Mouse (Mus musculus): ENCODE measurements around the gene Synpo2l. TPM values are rescaled to one million over a fixed set of nuclear protein-coding genes. Genes with fewer than 3 reads are reported as not detected.
A peak's percentile ranks its signal among the peaks of the same experiment; 100 is the strongest.

Synpo2l gene
- polyA plus RNA-seq, 1 experiment: 0.63 TPM

DNA sequence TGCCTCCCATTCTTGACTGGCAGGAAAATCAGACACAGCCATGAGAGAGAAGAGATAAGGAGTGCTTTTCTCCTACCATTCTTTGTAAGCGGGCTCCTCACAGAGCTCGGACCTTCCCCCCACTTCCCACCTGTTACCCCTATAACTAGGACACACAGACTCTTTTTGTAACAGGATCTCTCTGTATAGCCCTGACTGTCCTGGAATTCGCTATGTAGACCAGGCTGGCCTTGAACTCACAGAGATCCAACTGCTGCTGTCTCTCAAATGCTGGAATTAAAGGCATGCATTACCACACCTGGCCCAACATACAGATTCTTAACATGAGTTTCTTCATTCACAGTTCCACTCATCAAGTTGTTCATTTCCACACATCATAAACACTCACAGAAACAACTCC is 5.4 kb downstream of the Synpo2l start:
- Histone ChIP-seq H3K4me3 (ENCODE audit: insufficient read depth, low read depth, low read length) (no peak overlapping the region), H3K4me1 (ENCODE audit: control insufficient read depth, insufficient read depth, insufficient read length, low read length) (no peaks in the 10 kb centered on the region; the same call in 1 of the 2 replicates), H3K27ac (replicated peaks; ENCODE audit: low read depth, low read length) (no peak overlapping the region)

DNA sequence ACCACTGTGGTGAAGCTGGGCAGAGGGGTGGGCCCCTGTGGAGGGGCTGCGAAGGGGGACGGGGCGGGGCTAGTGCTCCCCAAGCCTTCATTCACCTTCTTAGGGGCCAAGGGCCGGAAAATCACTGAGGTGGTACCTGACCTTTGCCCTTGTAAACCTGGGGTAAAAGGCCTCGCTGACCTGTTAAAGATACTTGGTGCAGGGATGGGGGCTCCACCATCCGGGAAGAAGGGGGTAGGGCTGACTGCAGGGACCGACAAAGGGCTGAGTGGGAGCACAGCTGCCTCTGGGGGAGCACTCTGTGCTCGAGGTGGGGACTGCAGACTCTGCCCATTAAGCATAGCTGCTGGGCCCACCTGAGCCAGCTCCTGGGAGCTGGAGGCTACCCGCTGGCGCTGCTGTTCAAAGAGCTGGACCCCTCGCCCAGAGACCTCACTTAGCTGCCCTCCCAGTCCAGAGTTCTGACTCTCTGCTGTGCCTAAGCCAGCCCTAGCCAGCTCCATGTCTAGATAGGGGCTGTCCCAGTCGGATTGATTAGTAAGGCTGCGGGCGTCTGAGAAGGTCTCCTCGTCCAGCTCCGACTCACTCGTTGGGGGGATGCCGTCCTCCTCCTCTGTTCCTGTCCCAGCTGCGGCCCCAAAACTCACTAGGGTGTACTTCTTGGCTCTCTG is 6.4 kb downstream of the Synpo2l start:
- H3K4me1 ChIP-seq (ENCODE audit: control insufficient read depth, insufficient read depth, insufficient read length, low read length): no peaks in the 10 kb centered on the region; the same call in 1 of the 2 replicates
- H3K4me3 ChIP-seq (ENCODE audit: insufficient read depth, low read depth, low read length): peak overlapping the region; percentile 74
- no peak overlapping the region for H3K27ac ChIP-seq (replicated peaks; ENCODE audit: low read depth, low read length)

DNA sequence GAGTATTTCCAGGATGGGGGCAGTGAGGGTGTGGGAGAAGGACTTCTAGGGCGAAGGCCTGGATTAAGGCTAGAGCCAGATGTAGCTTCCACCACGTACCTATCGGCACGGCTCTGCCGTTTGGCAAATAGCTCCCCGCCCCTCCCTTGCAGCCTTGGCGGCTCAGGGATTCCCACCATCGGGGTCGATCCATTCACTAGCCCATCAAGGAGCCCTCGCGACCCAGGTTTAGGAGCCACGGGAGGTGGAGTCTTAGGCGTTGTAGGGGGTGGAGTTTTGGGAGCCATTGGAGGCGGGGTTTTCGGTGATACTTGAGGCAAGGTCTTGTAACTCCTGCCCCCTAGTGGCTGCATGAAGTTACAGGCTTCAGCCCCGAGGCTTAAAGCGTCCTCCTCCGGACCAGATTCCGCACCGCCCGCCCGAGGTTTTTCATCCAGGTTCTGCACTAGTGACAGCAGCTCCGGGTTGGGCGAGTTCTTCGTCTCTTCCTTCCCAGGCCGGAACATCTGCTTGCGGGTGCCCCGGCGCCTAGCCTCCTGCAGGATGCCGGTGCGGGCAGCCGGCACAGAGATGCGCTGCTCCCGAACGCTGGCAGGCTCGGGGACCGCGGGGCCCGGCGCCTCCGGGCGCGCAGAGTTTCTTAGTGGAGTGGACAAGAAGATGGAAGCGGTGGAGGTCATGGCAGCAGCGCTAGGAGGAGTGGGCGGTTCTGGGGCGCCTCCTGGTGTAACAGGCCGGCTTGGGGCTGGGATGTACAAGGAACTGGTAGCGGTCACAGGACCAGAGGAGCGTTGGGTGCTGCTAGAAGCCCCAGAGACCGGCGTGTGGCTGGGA is 7.1 kb downstream of the Synpo2l start:
- H3K4me3 ChIP-seq (ENCODE audit: insufficient read depth, low read depth, low read length): peak overlapping the region; percentile 74
- H3K4me1 ChIP-seq (ENCODE audit: control insufficient read depth, insufficient read depth, insufficient read length, low read length): no peaks in the 10 kb centered on the region; the same call in 1 of the 2 replicates
- H3K27ac ChIP-seq (replicated peaks; ENCODE audit: low read depth, low read length): no peak overlapping the region

DNA sequence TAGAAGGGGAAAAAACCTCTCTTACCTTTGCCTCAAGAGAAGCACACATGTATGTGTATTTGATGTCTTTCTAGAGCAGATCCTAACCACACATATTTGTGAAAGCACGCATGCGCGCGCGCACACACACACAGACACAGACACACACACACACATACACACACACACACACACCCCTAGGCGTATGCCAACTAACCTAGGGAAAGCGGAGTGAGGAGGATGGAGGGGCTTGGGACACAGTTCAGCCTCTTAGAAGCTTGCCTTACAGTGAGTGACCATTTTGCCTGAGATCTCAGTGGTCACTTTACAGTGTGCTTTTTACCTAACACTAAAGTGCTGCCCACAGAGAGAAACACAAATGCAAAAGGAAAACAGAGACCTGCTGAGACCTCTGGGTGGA is 8.5 kb downstream of the Synpo2l start:
- Histone ChIP-seq H3K4me1 (ENCODE audit: control insufficient read depth, insufficient read depth, insufficient read length, low read length) (peaks cover 2% of the 10 kb centered on the region), H3K4me3 (ENCODE audit: insufficient read depth, low read depth, low read length) (no peak overlapping the region), H3K27ac (replicated peaks; ENCODE audit: low read depth, low read length) (no peak overlapping the region)

DNA sequence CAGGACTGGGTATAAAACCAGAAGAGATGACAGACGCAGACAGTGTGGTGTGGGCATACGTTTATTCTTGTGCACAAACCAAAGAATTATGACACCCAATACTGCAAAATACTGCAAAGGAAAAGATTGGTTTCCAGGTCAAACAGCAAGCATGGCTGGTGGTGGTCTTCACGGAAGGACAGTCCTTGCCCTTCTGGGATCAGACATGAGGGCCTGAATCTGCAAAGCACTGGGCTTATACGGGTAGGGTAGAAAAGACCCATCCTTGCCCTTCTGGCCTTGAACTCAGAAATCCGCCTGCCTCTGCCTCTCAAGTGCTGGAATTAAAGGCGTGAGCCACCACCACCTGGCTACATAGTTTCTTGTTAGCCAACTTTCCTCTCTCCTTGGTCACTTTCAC is 9.3 kb downstream of the Synpo2l start:
- Histone ChIP-seq H3K4me1 (ENCODE audit: control insufficient read depth, insufficient read depth, insufficient read length, low read length) (peaks cover 2% of the 10 kb centered on the region), H3K4me3 (ENCODE audit: insufficient read depth, low read depth, low read length) (no peak overlapping the region), H3K27ac (replicated peaks; ENCODE audit: low read depth, low read length) (no peak overlapping the region)

DNA sequence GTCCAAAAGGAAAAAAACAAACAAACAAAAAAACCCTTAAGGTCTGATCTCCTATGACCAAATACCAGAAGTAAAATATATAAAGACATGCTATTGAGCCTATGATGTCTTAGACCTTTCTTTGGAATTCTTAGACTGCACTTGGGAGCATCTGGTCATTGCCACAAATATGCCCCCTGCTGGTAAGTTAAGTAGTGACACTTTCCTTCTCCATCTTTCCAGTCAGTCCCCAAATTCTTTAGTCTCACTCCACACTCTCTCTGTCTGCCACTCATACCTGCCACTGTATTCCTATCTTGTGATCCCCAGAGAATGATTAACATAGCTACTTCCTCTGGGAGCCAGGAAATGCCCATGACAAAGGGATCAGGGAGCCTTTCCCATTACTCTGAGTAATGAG is 9.8 kb downstream of the Synpo2l start:
- Histone ChIP-seq H3K4me1 (ENCODE audit: control insufficient read depth, insufficient read depth, insufficient read length, low read length) (peaks cover 2% of the 10 kb centered on the region), H3K27ac (replicated peaks; ENCODE audit: low read depth, low read length) (no peak overlapping the region), H3K4me3 (ENCODE audit: insufficient read depth, low read depth, low read length) (no peak overlapping the region)

DNA sequence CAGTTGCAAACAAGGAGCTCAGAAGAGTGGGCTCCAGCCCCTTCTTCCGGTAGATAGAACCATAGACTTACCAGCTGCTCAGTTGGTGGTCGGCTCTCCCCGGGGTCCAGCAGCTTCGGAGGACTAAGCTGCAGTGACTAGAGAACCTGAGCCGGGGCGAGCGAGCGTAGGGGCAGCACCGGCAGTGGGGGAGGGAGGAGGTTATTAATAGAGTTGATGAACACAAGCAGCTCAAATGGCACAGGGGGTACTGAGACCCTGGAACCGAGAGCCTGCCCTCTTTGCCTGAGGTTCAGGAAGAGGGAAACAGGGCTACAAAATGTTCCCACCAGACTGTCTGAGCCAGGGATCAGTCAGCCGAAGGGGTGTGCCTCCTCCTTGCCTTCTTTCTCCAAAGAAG is 11.8 kb downstream of the Synpo2l start, which contains the start of gene Myoz1:
Gene Myoz1 (minus strand): TSS at position 180 of the 400 bp plus-strand sequence.
- no peak within 1 kb of the TSS for H3K27ac ChIP-seq (replicated peaks; ENCODE audit: low read depth, low read length)
- H3K4me3 ChIP-seq (ENCODE audit: insufficient read depth, low read depth, low read length): no peak within 1 kb of the TSS
- H3K4me1 ChIP-seq (ENCODE audit: control insufficient read depth, insufficient read depth, insufficient read length, low read length): peaks cover 2% of the 10 kb centered on the region

DNA sequence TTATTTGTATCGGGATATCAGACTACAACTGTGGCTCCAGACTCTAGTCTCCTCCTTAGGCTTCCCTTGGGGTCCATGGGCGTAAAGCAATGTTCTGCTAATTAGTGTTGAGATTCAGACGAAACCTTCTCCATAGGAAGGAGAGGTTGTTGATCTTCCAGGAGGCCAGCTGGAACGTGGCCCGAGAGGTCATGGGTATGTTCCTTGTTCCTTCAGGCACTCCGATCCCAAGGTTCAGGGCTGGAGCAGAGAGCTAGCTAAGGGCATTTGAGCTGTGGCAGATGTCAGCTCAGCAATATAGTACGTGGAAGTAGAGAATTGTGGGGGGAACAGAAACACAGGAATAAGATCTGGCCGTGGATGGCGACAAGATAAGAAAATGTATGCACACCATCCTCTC is 12.4 kb downstream of the Synpo2l start:
- peaks cover 2% of the 10 kb centered on the region for H3K4me1 ChIP-seq (ENCODE audit: control insufficient read depth, insufficient read depth, insufficient read length, low read length)
- H3K27ac ChIP-seq (replicated peaks; ENCODE audit: low read depth, low read length): no peak overlapping the region
- no peak overlapping the region for H3K4me3 ChIP-seq (ENCODE audit: insufficient read depth, low read depth, low read length)

DNA sequence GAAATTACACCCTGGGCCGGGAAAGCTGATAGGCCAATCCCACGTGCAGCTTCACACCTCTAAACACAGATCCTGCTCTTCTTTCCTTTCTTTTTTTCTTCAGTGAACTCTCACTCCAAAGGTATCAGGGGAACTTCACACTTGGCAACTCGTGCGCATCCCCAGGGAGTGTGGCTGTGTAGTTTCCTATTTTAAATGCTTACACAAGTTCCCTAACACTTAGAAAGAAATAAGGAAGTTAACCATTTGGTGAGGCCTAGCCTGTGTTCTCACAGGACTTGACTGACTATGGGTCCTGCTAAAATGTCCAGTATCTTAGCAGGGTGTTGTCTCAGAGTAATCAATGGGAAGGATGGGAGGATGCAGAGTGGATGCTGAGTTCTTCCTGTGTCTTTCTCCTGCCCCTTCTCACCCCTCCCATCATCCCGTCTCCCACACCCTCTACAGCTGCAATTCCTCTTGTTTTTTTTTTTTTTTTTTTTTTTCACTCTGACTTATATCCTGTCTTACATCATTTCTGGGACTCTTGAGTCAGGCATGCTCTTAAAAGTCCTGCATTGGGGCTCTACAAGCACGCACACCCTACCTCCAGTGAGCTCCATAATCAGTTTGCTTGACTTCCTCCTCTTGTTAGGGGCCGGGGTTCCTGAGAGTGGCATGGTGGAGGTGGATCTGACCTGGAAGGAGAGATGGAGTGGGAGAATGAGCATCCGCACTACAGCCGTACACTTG is 13.3 kb downstream of the Synpo2l start:
- H3K4me3 ChIP-seq (ENCODE audit: insufficient read depth, low read depth, low read length): no peak overlapping the region
- H3K4me1 ChIP-seq (ENCODE audit: control insufficient read depth, insufficient read depth, insufficient read length, low read length): peaks cover 2% of the 10 kb centered on the region
- H3K27ac ChIP-seq (replicated peaks; ENCODE audit: low read depth, low read length): no peak overlapping the region

DNA sequence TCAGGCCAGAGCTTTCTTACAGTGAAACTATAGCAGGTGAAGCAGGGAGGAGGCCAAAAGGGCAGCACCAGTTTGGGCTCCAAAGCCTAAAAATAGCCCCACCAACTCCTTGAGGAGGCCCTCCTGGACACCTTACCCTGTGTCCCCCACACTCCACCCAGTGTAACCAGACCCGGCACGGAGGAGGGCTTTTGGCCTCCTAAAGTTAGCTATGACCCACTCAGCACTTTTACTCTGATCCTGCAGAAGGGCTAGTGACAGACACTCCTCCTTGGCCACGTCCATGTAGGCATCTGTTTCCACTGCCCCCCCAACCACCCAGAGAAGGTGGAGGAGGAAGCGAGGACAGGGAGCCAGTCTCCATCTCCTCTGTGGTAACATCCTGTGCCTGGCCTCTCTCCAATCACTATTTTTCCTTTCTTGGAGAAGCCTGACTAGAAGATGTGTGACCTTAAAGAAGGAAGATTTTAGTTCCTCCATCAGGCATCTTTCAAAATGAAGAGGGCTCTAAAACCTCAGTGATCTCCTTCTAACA is 16.4 kb downstream of the Synpo2l start:
- peaks cover 2% of the 10 kb centered on the region for H3K4me1 ChIP-seq (ENCODE audit: control insufficient read depth, insufficient read depth, insufficient read length, low read length)
- no peak overlapping the region for H3K4me3 ChIP-seq (ENCODE audit: insufficient read depth, low read depth, low read length)
- H3K27ac ChIP-seq (replicated peaks; ENCODE audit: low read depth, low read length): no peak overlapping the region

DNA sequence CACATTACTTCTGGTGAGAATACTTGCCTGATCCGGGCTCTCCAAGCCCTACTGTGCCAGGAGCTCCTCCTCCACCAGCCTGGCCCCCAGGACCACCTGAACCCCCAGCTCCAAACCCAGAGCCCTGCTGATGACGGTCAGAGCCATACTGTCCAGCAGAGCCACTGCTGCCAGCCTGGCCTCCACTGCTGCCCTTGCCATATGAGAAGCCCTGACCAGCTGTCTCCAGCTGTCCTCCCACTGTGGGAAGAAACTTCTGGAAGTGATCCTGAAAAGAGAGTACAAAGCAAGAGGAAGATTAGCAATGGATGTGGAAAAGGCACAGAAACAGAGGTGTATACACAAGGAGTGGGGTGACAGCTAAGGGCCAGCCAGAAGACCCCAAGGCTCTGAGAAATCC is 17.2 kb downstream of the Synpo2l start:
- H3K4me3 ChIP-seq (ENCODE audit: insufficient read depth, low read depth, low read length): no peak overlapping the region
- H3K4me1 ChIP-seq (ENCODE audit: control insufficient read depth, insufficient read depth, insufficient read length, low read length): peaks cover 2% of the 10 kb centered on the region
- no peak overlapping the region for H3K27ac ChIP-seq (replicated peaks; ENCODE audit: low read depth, low read length)

DNA sequence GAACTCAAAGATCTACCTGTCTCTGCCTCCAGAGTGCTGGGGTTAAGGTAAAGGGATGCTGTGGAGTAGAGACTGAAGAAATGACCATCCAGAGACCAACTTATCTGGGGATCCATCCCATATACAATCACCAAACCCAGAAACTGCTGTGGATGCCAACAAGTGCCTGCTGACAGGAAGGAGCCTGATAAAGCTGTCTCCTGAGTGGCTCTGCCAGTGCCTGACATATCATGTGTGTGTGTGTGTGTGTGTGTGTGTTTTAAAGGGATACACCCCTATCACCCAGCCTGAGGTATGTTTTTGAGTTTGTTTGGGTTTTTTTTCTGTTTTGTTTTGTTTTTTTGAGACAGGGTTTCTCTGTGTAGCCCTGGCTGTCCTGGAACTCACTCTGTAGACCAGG is 21.8 kb downstream of the Synpo2l start:
- Histone ChIP-seq H3K27ac (replicated peaks; ENCODE audit: low read depth, low read length) (no peak overlapping the region), H3K4me1 (ENCODE audit: control insufficient read depth, insufficient read depth, insufficient read length, low read length) (no peaks in the 10 kb centered on the region), H3K4me3 (ENCODE audit: insufficient read depth, low read depth, low read length) (no peak overlapping the region)

DNA sequence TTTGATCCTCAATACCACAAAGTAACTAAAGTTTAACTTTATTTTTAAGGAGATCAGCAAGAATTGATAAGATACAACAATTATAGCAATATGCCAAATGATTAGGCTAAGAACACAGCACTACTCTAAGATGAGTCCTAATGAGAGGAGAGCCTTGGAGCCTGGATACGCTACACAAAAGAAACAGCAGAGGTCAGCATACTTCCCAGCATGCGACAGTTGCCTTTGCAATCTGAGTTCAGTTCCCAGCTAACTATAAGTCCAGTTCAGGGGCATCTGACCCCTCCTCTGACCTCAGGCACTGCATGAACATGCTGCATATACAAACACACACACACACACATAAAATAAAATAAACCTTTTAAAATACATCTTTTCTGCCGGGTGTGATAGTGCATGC is 22.6 kb downstream of the Synpo2l start:
- H3K4me3 ChIP-seq (ENCODE audit: insufficient read depth, low read depth, low read length): no peak overlapping the region
- H3K4me1 ChIP-seq (ENCODE audit: control insufficient read depth, insufficient read depth, insufficient read length, low read length): no peaks in the 10 kb centered on the region
- no peak overlapping the region for H3K27ac ChIP-seq (replicated peaks; ENCODE audit: low read depth, low read length)

DNA sequence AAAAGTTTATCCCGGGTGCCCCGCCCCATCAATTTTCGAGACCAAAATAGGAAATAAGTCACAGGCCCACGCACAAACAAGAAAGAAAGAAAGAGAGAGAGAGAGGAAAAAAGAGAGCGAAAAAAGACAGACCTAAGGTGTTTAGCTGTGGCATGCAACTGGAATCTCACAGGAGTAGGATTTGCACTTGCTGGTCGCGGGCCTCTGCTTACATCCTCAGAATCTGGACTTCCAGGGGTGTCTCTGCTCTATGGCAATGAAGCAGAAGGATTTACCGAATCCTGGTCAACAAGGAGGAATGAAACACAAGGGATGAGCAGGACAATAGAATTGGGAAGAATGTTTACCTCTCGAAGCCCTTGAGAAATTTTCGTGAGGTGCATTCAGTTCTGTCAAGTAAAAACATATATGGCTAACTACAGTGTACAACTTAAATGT is 26.7 kb downstream of the Synpo2l start:
- H3K27ac ChIP-seq (replicated peaks; ENCODE audit: low read depth, low read length): peak overlapping the region; percentile 94
- no peaks in the 10 kb centered on the region for H3K4me1 ChIP-seq (ENCODE audit: control insufficient read depth, insufficient read depth, insufficient read length, low read length)

More for the DNA sequence above, 26.7 kb downstream of the Synpo2l start:
- peak overlapping the region; percentile 87 for H3K4me3 ChIP-seq (ENCODE audit: insufficient read depth, low read depth, low read length)

Measured in brown adipose tissue, adult 24 weeks (tissue).